Mouse (Mus musculus) liver, adult 2 months (tissue): ENCODE data around the gene Sh3pxd2b.

ENCODE experiments used
- CTCF ChIP-seq: fragments of 200-500 bp; IDR thresholded peaks from 2 replicates; pipeline ENCODE4 v1.5.1; 2011; ENCODE audit warnings: low read depth, low read length, control low read depth
- POLR2A ChIP-seq: fragments of 200-500 bp; IDR thresholded peaks from 2 replicates; pipeline ENCODE4 v1.6.1; 2011; ENCODE audit warnings: low read length, control low read depth; ENCODE audit not compliant: insufficient read depth; ENCODE audit errors: extremely low read depth

DNA sequence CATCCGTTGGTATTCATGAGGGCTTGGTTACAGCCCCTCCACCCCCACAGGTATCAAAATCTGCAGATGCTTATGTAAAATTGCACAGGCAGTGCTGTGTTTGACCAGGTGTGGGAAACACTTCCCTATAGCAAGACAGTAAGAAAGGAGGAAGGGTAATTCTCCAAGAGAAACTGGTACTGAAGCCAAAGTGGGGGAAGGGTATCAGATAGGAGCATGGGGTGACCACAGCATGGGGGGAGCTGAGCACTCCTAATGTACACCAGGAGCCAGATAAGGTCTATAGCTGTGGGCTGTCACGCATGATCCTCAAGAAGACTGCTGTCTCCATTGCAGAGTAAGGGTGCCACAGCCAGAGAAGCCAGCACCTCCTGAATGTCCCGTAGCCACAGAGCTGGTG is 21.4 kb downstream of the Sh3pxd2b start:
- TF ChIP-seq POLR2A (no peak), CTCF (no peak)
